In the genomic region with DNA sequence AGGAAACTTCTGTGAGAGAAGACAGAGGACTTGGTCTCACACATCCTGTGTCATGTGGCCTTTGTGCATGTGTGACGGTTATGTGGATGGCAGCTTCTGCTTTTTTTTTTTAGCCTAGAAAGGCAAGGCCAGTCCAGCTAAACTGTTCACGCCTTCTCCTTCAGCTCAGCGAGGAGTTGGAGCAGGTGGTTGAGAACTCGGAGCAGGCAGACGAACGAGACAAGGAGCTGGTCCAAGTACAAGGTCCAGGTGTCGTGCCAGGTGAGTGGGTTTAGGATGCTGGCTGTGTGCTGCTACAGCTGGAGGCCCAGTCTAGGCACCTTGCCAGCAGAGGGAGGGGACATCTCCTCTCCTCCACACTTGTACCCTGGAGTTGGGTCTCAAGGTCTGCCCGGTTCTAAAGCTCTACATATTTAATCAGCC, we compare ENCODE assay signal across 7 mouse cellular contexts. TPM values are rescaled to one million over a fixed set of nuclear protein-coding genes. Genes with fewer than 3 reads are reported as not detected.
DNase-seq lines count a peak whose midpoint lies in the region; ATAC-seq lines count a peak whose summit lies in the region.

No protein-coding gene starts in this region.

- H3K4me2 ChIP-seq in liver, embryonic 11.5 days: peak overlapping the region; percentile 87
- peak overlapping the region; percentile 24 for H3K4me2 ChIP-seq in forebrain, embryonic 16.5 days (ENCODE audit: low read length)
- H3K4me2 ChIP-seq in kidney, embryonic 16.5 days (replicated peaks; ENCODE audit: low read depth, low read length): no peak overlapping the region
- peak overlapping the region; percentile 84; the same call in 1 of the 2 replicates for H3K4me2 ChIP-seq in neural tube, embryonic 14.5 days (ENCODE audit: low read depth, low read length)

- WGBS in liver, embryonic 11.5 days: 77% methylated on average over 8 of the region's 8 CpGs
- WGBS in forebrain, embryonic 16.5 days: 61% methylated on average over 8 of the region's 8 CpGs
- WGBS in kidney, embryonic 16.5 days: 58% methylated on average over 8 of the region's 8 CpGs
- WGBS in neural tube, embryonic 14.5 days: 80% methylated on average over 8 of the region's 8 CpGs
- WGBS in heart, embryonic 10.5 days: 86% methylated on average over 8 of the region's 8 CpGs

- H3K27me3 ChIP-seq in liver, embryonic 11.5 days (replicated peaks; ENCODE audit: control insufficient read depth, insufficient read depth, low read length): no peaks in the 10 kb centered on the region
- H3K27me3 ChIP-seq in forebrain, embryonic 16.5 days (replicated peaks; ENCODE audit: control insufficient read depth, insufficient read depth, low read length): no peaks in the 10 kb centered on the region
- H3K27me3 ChIP-seq in kidney, embryonic 16.5 days (ENCODE audit: insufficient read depth, low read length): no peaks in the 10 kb centered on the region
- no peaks in the 10 kb centered on the region for H3K27me3 ChIP-seq in neural tube, embryonic 14.5 days (ENCODE audit: control insufficient read depth, insufficient read depth, low read length)
- H3K27me3 ChIP-seq in heart, embryonic 10.5 days (ENCODE audit: insufficient read depth, poor library complexity, severe bottlenecking): no peaks in the 10 kb centered on the region

- no peaks in the 10 kb centered on the region for H3K9me3 ChIP-seq in liver, embryonic 11.5 days (ENCODE audit: control insufficient read depth, low read length)
- H3K9me3 ChIP-seq in forebrain, embryonic 16.5 days (ENCODE audit: control insufficient read depth, low read length): no peaks in the 10 kb centered on the region
- no peaks in the 10 kb centered on the region for H3K9me3 ChIP-seq in kidney, embryonic 16.5 days (ENCODE audit: low read length)
- no peaks in the 10 kb centered on the region for H3K9me3 ChIP-seq in neural tube, embryonic 14.5 days (ENCODE audit: control insufficient read depth, low read length)
- H3K9me3 ChIP-seq in heart, embryonic 10.5 days: no peaks in the 10 kb centered on the region

- no peak for ATAC-seq in liver, embryonic 11.5 days (replicated peaks; ENCODE audit: low FRiP score)
- ATAC-seq in forebrain, embryonic 16.5 days: no peak
- ATAC-seq in kidney, embryonic 16.5 days (ENCODE audit: low FRiP score, low TSS enrichment): peak; percentile 52
- no peak for ATAC-seq in neural tube, embryonic 14.5 days (ENCODE audit: low read depth)
- no peak for ATAC-seq in CD4-positive, CD25-positive, alpha-beta regulatory T cell, adult 4 months

- peaks cover 2% of the 10 kb centered on the region; the same call in 1 of the 2 replicates for H3K36me3 ChIP-seq in liver, embryonic 11.5 days (ENCODE audit: control insufficient read depth, insufficient read depth, low read length)
- H3K36me3 ChIP-seq in forebrain, embryonic 16.5 days (ENCODE audit: control insufficient read depth, insufficient read depth): no peaks in the 10 kb centered on the region
- no peaks in the 10 kb centered on the region for H3K36me3 ChIP-seq in kidney, embryonic 16.5 days (ENCODE audit: insufficient read depth, low read length)
- no peaks in the 10 kb centered on the region for H3K36me3 ChIP-seq in neural tube, embryonic 14.5 days (ENCODE audit: control insufficient read depth, insufficient read depth, low read length)
- H3K36me3 ChIP-seq in heart, embryonic 10.5 days: peaks cover 24% of the 10 kb centered on the region; the same call in 1 of the 2 replicates

- no peak overlapping the region for H3K27ac ChIP-seq in liver, embryonic 11.5 days (ENCODE audit: low read depth, low read length)
- H3K27ac ChIP-seq in forebrain, embryonic 16.5 days (ENCODE audit: low read length): no peak overlapping the region
- H3K27ac ChIP-seq in kidney, embryonic 16.5 days (ENCODE audit: low read length): peak overlapping the region; percentile 22; the same call in 1 of the 2 replicates
- H3K27ac ChIP-seq in neural tube, embryonic 14.5 days (ENCODE audit: low read depth, low read length): no peak overlapping the region
- H3K27ac ChIP-seq in heart, embryonic 10.5 days: no peak overlapping the region

- H3K9ac ChIP-seq in liver, embryonic 11.5 days (ENCODE audit: low read depth, low read length): no peak overlapping the region
- H3K9ac ChIP-seq in forebrain, embryonic 16.5 days (replicated peaks; ENCODE audit: low read depth, low read length): no peak overlapping the region
- peak overlapping the region; percentile 40; the same call in 1 of the 2 replicates for H3K9ac ChIP-seq in kidney, embryonic 16.5 days (replicated peaks; ENCODE audit: low read length)
- peak overlapping the region; percentile 32; the same call in 1 of the 2 replicates for H3K9ac ChIP-seq in neural tube, embryonic 14.5 days (replicated peaks; ENCODE audit: low read depth, low read length)

- H3K4me1 ChIP-seq in liver, embryonic 11.5 days (replicated peaks; ENCODE audit: control insufficient read depth, insufficient read depth, low read length): peaks cover 18% of the 10 kb centered on the region
- peaks cover 29% of the 10 kb centered on the region for H3K4me1 ChIP-seq in forebrain, embryonic 16.5 days (replicated peaks; ENCODE audit: control insufficient read depth, insufficient read depth, low read length)
- peaks cover 31% of the 10 kb centered on the region for H3K4me1 ChIP-seq in kidney, embryonic 16.5 days (ENCODE audit: insufficient read depth, low read length)
- H3K4me1 ChIP-seq in neural tube, embryonic 14.5 days (ENCODE audit: control insufficient read depth, insufficient read depth, low read length): peaks cover 20% of the 10 kb centered on the region
- H3K4me1 ChIP-seq in heart, embryonic 10.5 days: peaks cover 24% of the 10 kb centered on the region

- DNase-seq in liver, embryonic 11.5 days (ENCODE audit: low spot score): no peak
- DNase-seq in liver: no peak
- DNase-seq in heart, embryonic 10.5 days (ENCODE audit: low spot score): no peak

- H3K4me3 ChIP-seq in liver, embryonic 11.5 days (ENCODE audit: low read depth, low read length): no peak overlapping the region
- no peak overlapping the region for H3K4me3 ChIP-seq in forebrain, embryonic 16.5 days (replicated peaks; ENCODE audit: low read length)
- H3K4me3 ChIP-seq in kidney, embryonic 16.5 days (ENCODE audit: low read length): no peak overlapping the region
- no peak overlapping the region for H3K4me3 ChIP-seq in neural tube, embryonic 14.5 days (ENCODE audit: low read depth, low read length)
- no peak overlapping the region for H3K4me3 ChIP-seq in heart, embryonic 10.5 days

RNA-seq across cellular contexts. Expression of gene Tmem206, which starts 2.3 kb away (rescaled TPM):
- 15.4 and 18.8 TPM in 2 replicates for polyA plus RNA-seq in liver, embryonic 11.5 days (2014; fragmentation: Nextera tagmentation; extraction: Ambion mirVana)
- polyA plus RNA-seq in forebrain, embryonic 16.5 days (2015; fragmentation: Nextera tagmentation; extraction: Ambion mirVana): 54.0 and 56.3 TPM in 2 replicates
- polyA plus RNA-seq in kidney, embryonic 16.5 days (2015; fragmentation: Nextera tagmentation; extraction: Ambion mirVana): 26.4 TPM in 2 replicates
- polyA plus RNA-seq in neural tube, embryonic 14.5 days (2014; fragmentation: Nextera tagmentation; extraction: Ambion mirVana): 36.5 and 37.9 TPM in 2 replicates
- 10 to 100 TPM; 24.4 to 29.2 TPM for polyA plus RNA-seq in CD4-positive, CD25-positive, alpha-beta regulatory T cell, adult 4 months (2017; shearing (Covaris generic))
- polyA plus RNA-seq in heart, embryonic 10.5 days (2016; fragmentation: Nextera tagmentation; extraction: Ambion mirVana): 17.0 and 18.8 TPM in 2 replicates

RNA-seq across cellular contexts. Expression of gene Nenf, which starts 10.0 kb away (rescaled TPM):
- polyA plus RNA-seq in liver, embryonic 11.5 days (2014; fragmentation: Nextera tagmentation; extraction: Ambion mirVana): 53.6 and 56.4 TPM in 2 replicates
- polyA plus RNA-seq in forebrain, embryonic 16.5 days (2015; fragmentation: Nextera tagmentation; extraction: Ambion mirVana): 94.8 and 101 TPM in 2 replicates
- 86.7 and 92.6 TPM in 2 replicates for polyA plus RNA-seq in kidney, embryonic 16.5 days (2015; fragmentation: Nextera tagmentation; extraction: Ambion mirVana)
- 136 and 167 TPM in 2 replicates for polyA plus RNA-seq in neural tube, embryonic 14.5 days (2014; fragmentation: Nextera tagmentation; extraction: Ambion mirVana)
- polyA plus RNA-seq in CD4-positive, CD25-positive, alpha-beta regulatory T cell, adult 4 months (2017; shearing (Covaris generic)): 1 to 10 TPM in 1 of 2 experiments, not detected in 1; 1.5 TPM
- 78.2 and 78.6 TPM in 2 replicates for polyA plus RNA-seq in heart, embryonic 10.5 days (2016; fragmentation: Nextera tagmentation; extraction: Ambion mirVana)

Comparison
In these comparisons a context has a peak if more than half of its experiments do, and no peak if none do; other contexts are left out.
1. H3K9ac ChIP-seq: peak in kidney, embryonic 16.5 days (single experiment) and neural tube, embryonic 14.5 days (single experiment); none in liver, embryonic 11.5 days (single experiment) and forebrain, embryonic 16.5 days (single experiment).
2. RNA of gene Nenf, which starts 10.0 kb away (polyA plus RNA-seq): 136 to 167 TPM in neural tube, embryonic 14.5 days, 94.8 to 101 TPM in forebrain, embryonic 16.5 days, 86.7 to 92.6 TPM in kidney, embryonic 16.5 days, 78.2 to 78.6 TPM in heart, embryonic 10.5 days and 53.6 to 56.4 TPM in liver, embryonic 11.5 days; 1.5 TPM in CD4-positive, CD25-positive, alpha-beta regulatory T cell, adult 4 months; every median in the first group is over 10 times any median in the second.